Mouse (Mus musculus) CH12.LX (cell line): ENCODE measurements around the gene Aida. TPM values are rescaled to one million over a fixed set of nuclear protein-coding genes. Genes with fewer than 3 reads are reported as not detected.
A peak's percentile ranks its signal among the peaks of the same experiment; 100 is the strongest.

Experiments
- DNase-seq: peaks from one replicate; pipeline ENCODE4 v3.0.0-alpha.2; 2013; ENCODE audit errors: extremely low read depth
- H3K27ac ChIP-seq: 2 replicates; pipeline ENCODE4 v1.5.1; 2012; ENCODE audit warnings: low read depth, mild to moderate bottlenecking, control low read depth, moderate library complexity; ENCODE audit not compliant: insufficient read depth
- H3K27me3 ChIP-seq: replicated peaks from 2 replicates; pipeline ENCODE3; 2012; ENCODE audit warnings: inconsistent platforms
- H3K36me3 ChIP-seq, 2 experiments: replicated peaks in 1 of 2; 2 replicates each; pipeline versions ENCODE3 to v1.6.1; 2012; ENCODE audit warnings: inconsistent platforms in 1 of 2, low read length in 1 of 2, mild to moderate bottlenecking in 1 of 2, mixed read lengths in 1 of 2, moderate library complexity in 1 of 2; ENCODE audit not compliant: control insufficient read depth in 1 of 2, insufficient read depth in 1 of 2
- H3K4me1 ChIP-seq, 2 experiments: 2 replicates each; pipeline ENCODE4 v1.6.1; 2012; ENCODE audit warnings: inconsistent platforms in 1 of 2, moderate library complexity in 1 of 2; ENCODE audit not compliant: insufficient read depth in 2 of 2, control insufficient read depth in 1 of 2
- H3K4me2 ChIP-seq: 2 replicates; pipeline ENCODE4 v1.6.1; 2012; ENCODE audit warnings: low read depth, mild to moderate bottlenecking, control low read depth; ENCODE audit not compliant: poor library complexity, insufficient read depth, severe bottlenecking
- H3K4me3 ChIP-seq, 3 experiments: fragments of 150-350 bp in 1 of 3; sonication (generic) in 1 of 3; replicated peaks in 1 of 3; 2 replicates each; pipeline versions ENCODE3 to v1.5.1; 2011 to 2012; ENCODE audit warnings: low read depth in 2 of 3, low read length in 2 of 3, mild to moderate bottlenecking in 2 of 3, moderate library complexity in 2 of 3, control low read depth in 1 of 3, improper control_type of control experiment in 1 of 3, inconsistent platforms in 1 of 3, mixed read lengths in 1 of 3; ENCODE audit not compliant: poor library complexity in 1 of 3
- H3K79me2 ChIP-seq: replicated peaks from 2 replicates; pipeline ENCODE4 v1.6.1; 2012; ENCODE audit warnings: mild to moderate bottlenecking, moderate library complexity; ENCODE audit not compliant: control insufficient read depth, poor library complexity, insufficient read depth, severe bottlenecking; ENCODE audit errors: extremely low read depth
- H3K9ac ChIP-seq: 2 replicates; pipeline ENCODE4 v1.6.1; 2012; ENCODE audit warnings: low read depth, mild to moderate bottlenecking, control low read depth, moderate library complexity; ENCODE audit not compliant: insufficient read depth
- H3K9me3 ChIP-seq: replicated peaks from 2 replicates; pipeline ENCODE3; 2012; ENCODE audit warnings: low read length, inconsistent platforms, mixed read lengths
- BHLHE40 ChIP-seq: IDR thresholded peaks from 2 replicates; pipeline ENCODE4 v1.6.1; 2011; ENCODE audit warnings: mild to moderate bottlenecking, low read depth, low read length, improper control_type of control experiment
- CHD2 ChIP-seq: IDR thresholded peaks from 2 replicates; pipeline ENCODE4 v1.6.1; 2011; ENCODE audit warnings: low read length, improper control_type of control experiment
- CTCF ChIP-seq, 2 experiments: IDR thresholded peaks in 1 of 2; conservative IDR thresholded peaks in 1 of 2; 2 replicates each; pipeline ENCODE4 v1.5.1; 2011 to 2012; ENCODE audit warnings: low read depth in 2 of 2, low read length in 2 of 2, improper control_type of control experiment in 1 of 2, inconsistent platforms in 1 of 2, mild to moderate bottlenecking in 1 of 2, moderate library complexity in 1 of 2
- E2F4 ChIP-seq: IDR thresholded peaks from 2 replicates; pipeline ENCODE4 v1.6.1; 2011; ENCODE audit warnings: low read depth, low read length, improper control_type of control experiment; ENCODE audit not compliant: insufficient replicate concordance
- ELF1 ChIP-seq: IDR thresholded peaks from 2 replicates; pipeline ENCODE4 v1.6.1; 2014; ENCODE audit warnings: low read depth, mild to moderate bottlenecking, inconsistent platforms, low read length, improper control_type of control experiment
- EP300 ChIP-seq: IDR thresholded peaks from 2 replicates; pipeline ENCODE4 v1.6.1; 2011; ENCODE audit warnings: low read length, improper control_type of control experiment
- ETS1 ChIP-seq: conservative IDR thresholded peaks from 2 replicates; pipeline ENCODE4 v1.6.1; 2012; ENCODE audit warnings: low read depth, mild to moderate bottlenecking, inconsistent platforms, low read length, improper control_type of control experiment, moderate library complexity
- HCFC1 ChIP-seq: IDR thresholded peaks from 2 replicates; pipeline ENCODE4 v1.6.1; 2012; ENCODE audit warnings: low read depth, mild to moderate bottlenecking, inconsistent platforms, low read length, improper control_type of control experiment
- IRF4 ChIP-seq: IDR thresholded peaks from 2 replicates; pipeline ENCODE4 v1.6.1; 2014; ENCODE audit warnings: low read depth, mild to moderate bottlenecking, inconsistent platforms, low read length, improper control_type of control experiment
- JUN ChIP-seq: IDR thresholded peaks from 2 replicates; pipeline ENCODE4 v1.6.1; 2011; ENCODE audit warnings: low read depth, mild to moderate bottlenecking, low read length, improper control_type of control experiment, moderate library complexity; ENCODE audit not compliant: insufficient read depth
- JUND ChIP-seq: conservative IDR thresholded peaks from 2 replicates; pipeline ENCODE4 v1.6.1; 2011; ENCODE audit warnings: low read depth, low read length, improper control_type of control experiment
- KAT2A ChIP-seq: IDR thresholded peaks from 2 replicates; pipeline ENCODE4 v1.6.1; 2012; ENCODE audit warnings: low read length, improper control_type of control experiment, inconsistent platforms; ENCODE audit not compliant: insufficient replicate concordance
- MAX ChIP-seq: IDR thresholded peaks from 2 replicates; pipeline ENCODE4 v1.6.1; 2011; ENCODE audit warnings: low read length, improper control_type of control experiment
- MAZ ChIP-seq: IDR thresholded peaks from 2 replicates; pipeline ENCODE4 v1.6.1; 2012; ENCODE audit warnings: low read depth, mild to moderate bottlenecking, inconsistent platforms, low read length, improper control_type of control experiment, moderate library complexity
- MEF2A ChIP-seq: IDR thresholded peaks from 2 replicates; pipeline ENCODE4 v1.6.1; 2014; ENCODE audit warnings: low read depth, mild to moderate bottlenecking, inconsistent platforms, low read length, improper control_type of control experiment, borderline replicate concordance
- MXI1 ChIP-seq: IDR thresholded peaks from 2 replicates; pipeline ENCODE4 v1.6.1; 2011; ENCODE audit warnings: mild to moderate bottlenecking, low read depth, low read length, improper control_type of control experiment
- MYC ChIP-seq: IDR thresholded peaks from 2 replicates; pipeline ENCODE4 v1.6.1; 2011; ENCODE audit warnings: low read depth, mild to moderate bottlenecking, improper control_type of control experiment, low read length
- NELFE ChIP-seq: IDR thresholded peaks from 2 replicates; pipeline ENCODE4 v1.6.1; 2011; ENCODE audit warnings: low read depth, low read length, improper control_type of control experiment
- NRF1 ChIP-seq: IDR thresholded peaks from 2 replicates; pipeline ENCODE4 v1.6.1; 2014; ENCODE audit warnings: low read depth, mild to moderate bottlenecking, inconsistent platforms, low read length, improper control_type of control experiment, moderate library complexity
- PAX5 ChIP-seq: IDR thresholded peaks from 2 replicates; pipeline ENCODE4 v1.6.1; 2012; ENCODE audit warnings: low read length, inconsistent platforms, mixed read lengths
- POLR2AphosphoS2 ChIP-seq: IDR thresholded peaks from 2 replicates; pipeline ENCODE4 v1.6.1; 2011; ENCODE audit warnings: low read depth, low read length, improper control_type of control experiment
- RAD21 ChIP-seq: IDR thresholded peaks from 2 replicates; pipeline ENCODE4 v1.6.1; 2011; ENCODE audit warnings: low read depth, mild to moderate bottlenecking, low read length, improper control_type of control experiment, moderate library complexity
- SMC3 ChIP-seq: IDR thresholded peaks from 2 replicates; pipeline ENCODE4 v1.6.1; 2011; ENCODE audit warnings: low read depth, low read length, improper control_type of control experiment
- TBP ChIP-seq: conservative IDR thresholded peaks from 2 replicates; pipeline ENCODE4 v1.6.1; 2011; ENCODE audit warnings: low read depth, low read length, improper control_type of control experiment
- TCF12 ChIP-seq: IDR thresholded peaks from 2 replicates; pipeline ENCODE4 v1.6.1; 2014; ENCODE audit warnings: low read depth, mild to moderate bottlenecking, inconsistent platforms, low read length, improper control_type of control experiment
- USF1 ChIP-seq: IDR thresholded peaks from 2 replicates; pipeline ENCODE4 v1.6.1; 2014; ENCODE audit warnings: low read depth, mild to moderate bottlenecking, inconsistent platforms, low read length, improper control_type of control experiment
- USF2 ChIP-seq: conservative IDR thresholded peaks from 2 replicates; pipeline ENCODE4 v1.6.1; 2011; ENCODE audit warnings: low read depth, low read length, improper control_type of control experiment
- ZC3H11A ChIP-seq: IDR thresholded peaks from 2 replicates; pipeline ENCODE4 v1.6.1; 2012; ENCODE audit warnings: low read depth, mild to moderate bottlenecking, inconsistent platforms, low read length, improper control_type of control experiment
- ZMIZ1 ChIP-seq: IDR thresholded peaks from 2 replicates; pipeline ENCODE4 v1.6.1; 2012; ENCODE audit warnings: low read depth, mild to moderate bottlenecking, inconsistent platforms, low read length, improper control_type of control experiment
- dilution Hi-C: fragments of 300-500 bp; cut with MboI; formaldehyde crosslinking; loops from 2 replicates; pipeline ENCODE4 v1.14.3; 2020; ENCODE audit warnings: low sequenced_read_pairs; ENCODE audit not compliant: extremely low pct_unique_long_range_greater_than_20kb, extremely low pct_ligation_motif_present
- in situ Hi-C: fragments of 300-500 bp; cut with MboI; formaldehyde crosslinking; loops from 3 replicates; pipeline ENCODE4 v1.14.3; 2019; ENCODE audit warnings: low sequenced_read_pairs, low pct_ligation_motif_present, low pct_unique_long_range_greater_than_20kb, mixed read lengths
- polyA plus RNA-seq: library from polyadenylated mRNA; unstranded; fragments of >175 nt; gene quantifications from 2 replicates; pipeline ENCODE4 v1.2.1, GENCODE M21; 2012; ENCODE audit warnings: low read depth; ENCODE audit not compliant: insufficient read length
- total RNA-seq, 2 experiments: library from RNA; depleted of rRNA; stranded (reverse); fragments of 300-350 nt in 1 of 2; fragments of >200 nt in 1 of 2; gene quantifications; 2 replicates each; pipeline ENCODE4 v1.2.3; 2012 to 2014

Gene Aida
- total and polyA plus RNA-seq, 3 experiments = 11.0 to 45.2 (median 32.8) TPM

DNA sequence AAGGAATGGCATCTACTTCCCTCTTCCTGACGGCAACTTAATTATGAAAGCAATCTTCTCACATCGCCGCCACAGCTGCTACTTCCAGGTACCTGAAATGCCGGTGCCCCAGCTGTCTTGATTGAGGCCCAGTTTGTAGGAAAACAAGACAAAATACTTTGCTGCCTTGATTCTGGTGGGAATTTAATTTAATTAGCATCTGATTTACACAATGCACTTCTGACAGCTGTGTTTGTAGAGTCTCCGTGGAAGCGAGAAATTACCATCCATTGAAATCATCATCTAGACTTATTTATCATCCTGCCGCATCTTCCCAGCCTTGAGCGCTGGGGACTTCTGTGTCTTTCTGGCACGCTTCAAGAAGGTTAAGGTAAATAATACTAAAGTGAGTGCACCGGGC lies 43.8 kb upstream of the Aida start:
- Histone ChIP-seq H3K27me3 (no peaks in the 10 kb centered on the region), H3K9ac (no peak overlapping the region), H3K79me2 (no peaks in the 10 kb centered on the region), H3K36me3 (no peaks in the 10 kb centered on the region), H3K4me3 (no peak overlapping the region), H3K4me1 (0 out of 4 replicates have a peak, but pooled peaks cover 0 to 2% of the 10 kb centered on the region in 2 experiments), H3K27ac (no peak overlapping the region), H3K9me3 (no peaks in the 10 kb centered on the region)
- in situ Hi-C loops (loop anchor here (25.0 kb wide), 1 partner anchor 690 kb away; the partner anchor contains the start of gene Capn8), dilution Hi-C loops (no loop called here)
- DNase-seq = no peak
- TF ChIP-seq BHLHE40 (no peak), ELF1 (no peak)
- TF ChIP-seq, all 38 proteins: peak for 0
- no peak overlapping the region for H3K4me2 ChIP-seq

- H3K4me3 ChIP-seq = peak overlapping the region; percentile 5 to 60 (median 43)
- H3K4me2 ChIP-seq = peak overlapping the region; percentile 41
- H3K4me1 ChIP-seq = peaks cover 20 to 26% of the 10 kb centered on the region in 2 experiments
- dilution Hi-C loops (no loop called here), in situ Hi-C loops (loop anchor here (25.0 kb wide), 1 partner anchor 702 kb away; the partner anchor contains the start of gene Capn8)
- H3K27ac ChIP-seq = peak overlapping the region; percentile 94
- no peaks in the 10 kb centered on the region for H3K27me3 ChIP-seq
- H3K9me3 ChIP-seq = no peaks in the 10 kb centered on the region
- no peaks in the 10 kb centered on the region for H3K79me2 ChIP-seq
- peak; percentile 96 for DNase-seq
- H3K9ac ChIP-seq = peak overlapping the region; percentile 89
- H3K36me3 ChIP-seq = peaks cover 3 to 24% of the 10 kb centered on the region in 2 experiments
- TF ChIP-seq EP300 (peak; percentile 95), MXI1 (peak; percentile 46), TBP (peak; percentile 87; the same call in 1 of the 2 replicates), RAD21 (no peak), CTCF (conservative IDR thresholded peaks at IDR 0.05 in 1 of 2, IDR thresholded peaks at IDR 0.05 in 1 of 2; ENCODE audit: low read depth in 2 of 2, low read length in 2 of 2) (no peak), SMC3 (no peak), MAZ (peak; percentile 59; the same call in 1 of the 2 replicates), MAX (peak; percentile 84), TCF12 (peak; percentile 87; the same call in 1 of the 2 replicates), USF2 (peak; percentile 4; the same call in 1 of the 2 replicates), NRF1 (no peak), ETS1 (peak; percentile 98), MEF2A (peak; percentile 92), HCFC1 (peak; percentile 50), BHLHE40 (peak; percentile 96), POLR2AphosphoS2 (peak; percentile 79; the same call in 1 of the 2 replicates), ZC3H11A (no peak), JUN (peak; percentile 97), JUND (peak; percentile 95), CHD2 (peak; percentile 64; the same call in 1 of the 2 replicates), NELFE (peak; percentile 65), MYC (peak; percentile 89), ZMIZ1 (no peak; the same call in 1 of the 2 replicates), KAT2A (0 out of 2 replicates have a peak, but pooled peaks have one; percentile 68), USF1 (peak; percentile 1; the same call in 1 of the 2 replicates), PAX5 (no peak), IRF4 (peak; percentile 71), E2F4 (peak; percentile 83; the same call in 1 of the 2 replicates)
Observed at GRCm38 (mm10) chr1:183264145-183265008, 32.0 kb upstream of the Aida start.
